8 mouse cellular contexts compared by ENCODE assay signal in genomic region chr10:79984871-79985270, GRCm38 (mm10). TPM values are rescaled to one million over a fixed set of nuclear protein-coding genes. Genes with fewer than 3 reads are reported as not detected.
DNase-seq lines count a peak whose midpoint lies in the region; ATAC-seq and TF ChIP-seq lines count a peak whose summit lies in the region.

No protein-coding gene starts in this region.

- WGBS in hindbrain, embryonic 10.5 days = under 1% methylated on average over 22 of the region's 22 CpGs
- under 1% methylated on average over 22 of the region's 22 CpGs for WGBS in lung, postnatal 0 days

- peaks cover 21% of the 10 kb centered on the region for H3K36me3 ChIP-seq in hindbrain, embryonic 10.5 days
- H3K36me3 ChIP-seq in lung, postnatal 0 days (ENCODE audit: insufficient read depth, low read length) = no peaks in the 10 kb centered on the region

- peak overlapping the region; percentile 78 for H3K4me2 ChIP-seq in lung, postnatal 0 days (replicated peaks; ENCODE audit: low read depth, low read length)

- H3K27me3 ChIP-seq in hindbrain, embryonic 10.5 days (ENCODE audit: insufficient read depth, poor library complexity, severe bottlenecking) = peaks cover 38% of the 10 kb centered on the region
- no peaks in the 10 kb centered on the region for H3K27me3 ChIP-seq in lung, postnatal 0 days (replicated peaks; ENCODE audit: insufficient read depth, low read length)

- no peaks in the 10 kb centered on the region for H3K9me3 ChIP-seq in hindbrain, embryonic 10.5 days
- H3K9me3 ChIP-seq in lung, postnatal 0 days (ENCODE audit: low read length) = no peaks in the 10 kb centered on the region

- TF ChIP-seq CTCF in lung, postnatal 0 days (IDR thresholded peaks at IDR 0.05) = no peak

- H3K4me1 ChIP-seq in hindbrain, embryonic 10.5 days (replicated peaks) = peaks cover 74% of the 10 kb centered on the region
- H3K4me1 ChIP-seq in lung, postnatal 0 days (ENCODE audit: insufficient read depth, low read depth, low read length) = peaks cover 25% of the 10 kb centered on the region

- peak overlapping the region; percentile 62 for H3K9ac ChIP-seq in lung, postnatal 0 days (replicated peaks; ENCODE audit: low read depth)

- DNase-seq in MN1 (ENCODE audit: low spot score) = peak; percentile 100
- DNase-seq in cerebellum, adult 9-10 months = peak; percentile 100
- peak; percentile 95 for DNase-seq in hindbrain, embryonic 10.5 days (ENCODE audit: low spot score)
- DNase-seq in layer of hippocampus, adult 9-11 months = peak; percentile 100
- DNase-seq in lung, postnatal 0 days (ENCODE audit: low spot score) = peak; percentile 100
- peak; percentile 87 for DNase-seq in ovary, postnatal 14 days (ENCODE audit: low spot score)
- DNase-seq in thymus, postnatal 14 days = peak; percentile 97

- TF ChIP-seq EP300 in lung, postnatal 0 days (IDR thresholded peaks at IDR 0.05) = no peak; the same call in 1 of the 2 replicates

- peak overlapping the region; percentile 93 for H3K27ac ChIP-seq in hindbrain, embryonic 10.5 days
- peak overlapping the region; percentile 99 for H3K27ac ChIP-seq in lung, postnatal 0 days (ENCODE audit: low read length)

- ATAC-seq in frontal cortex, adult (ENCODE audit: low TSS enrichment) = peak; percentile 79
- ATAC-seq in lung, postnatal 0 days = peak; percentile 87

- peak overlapping the region; percentile 78 for H3K4me3 ChIP-seq in hindbrain, embryonic 10.5 days
- peak overlapping the region; percentile 73 for H3K4me3 ChIP-seq in lung, postnatal 0 days (ENCODE audit: low read depth, low read length)

RNA-seq across cellular contexts. Expression of gene Tmem259, which starts 0.7 kb away (rescaled TPM):
- 11.8 and 13.1 TPM in 2 replicates for polyA plus RNA-seq in hindbrain, embryonic 10.5 days (2016; fragmentation: Nextera tagmentation; extraction: Ambion mirVana)
- 26.7 and 27.6 TPM in 2 replicates for polyA plus RNA-seq in lung, postnatal 0 days (2015; fragmentation: Nextera tagmentation; extraction: Ambion mirVana)

RNA-seq across cellular contexts. Expression of gene Cnn2, which starts 3.5 kb away (rescaled TPM):
- polyA plus RNA-seq in hindbrain, embryonic 10.5 days (2016; fragmentation: Nextera tagmentation; extraction: Ambion mirVana) = 201 and 223 TPM in 2 replicates
- 483 and 567 TPM in 2 replicates for polyA plus RNA-seq in lung, postnatal 0 days (2015; fragmentation: Nextera tagmentation; extraction: Ambion mirVana)

RNA-seq across cellular contexts. Expression of gene Abca7, which starts 11.4 kb away (rescaled TPM):
- polyA plus RNA-seq in hindbrain, embryonic 10.5 days (2016; fragmentation: Nextera tagmentation; extraction: Ambion mirVana) = 4.4 and 6.0 TPM in 2 replicates
- 5.5 and 6.5 TPM in 2 replicates for polyA plus RNA-seq in lung, postnatal 0 days (2015; fragmentation: Nextera tagmentation; extraction: Ambion mirVana)

RNA-seq across cellular contexts. Expression of gene Grin3b, which starts 14.4 kb away (rescaled TPM):
- polyA plus RNA-seq in hindbrain, embryonic 10.5 days (2016; fragmentation: Nextera tagmentation; extraction: Ambion mirVana) = 0.35 TPM in 2 replicates
- polyA plus RNA-seq in lung, postnatal 0 days (2015; fragmentation: Nextera tagmentation; extraction: Ambion mirVana) = 0.24 and 0.32 TPM in 2 replicates

RNA-seq across cellular contexts. Expression of gene Wdr18, which starts 24.9 kb away (rescaled TPM):
- 128 and 140 TPM in 2 replicates for polyA plus RNA-seq in hindbrain, embryonic 10.5 days (2016; fragmentation: Nextera tagmentation; extraction: Ambion mirVana)
- polyA plus RNA-seq in lung, postnatal 0 days (2015; fragmentation: Nextera tagmentation; extraction: Ambion mirVana) = 32.8 and 44.2 TPM in 2 replicates

Comparison
In these comparisons a context has a peak if more than half of its experiments do, and no peak if none do; other contexts are left out.
1. Peak in every context shown above with its lines: DNase-seq, ATAC-seq, H3K4me3 ChIP-seq and H3K27ac ChIP-seq.